Mouse (Mus musculus) testis, postnatal 10 days (tissue): ENCODE measurements at regions not wholly inside any gene's neighbourhood (a gene's known extent, or its start where the extent isn't known, plus 50 kb on each side); places are given as distances from the start of the nearest gene placed in this dataset.

Experiments
- DNase-seq: peaks from one replicate; pipeline ENCODE4 v3.0.0; 2021; ENCODE audit warnings: low spot score

- no peak for DNase-seq
These were observed 52.6 kb upstream of the Ptgfrn start for GRCm38 (mm10) chr3:101162536-101163159.

GRCm38 (mm10) chr3:101161941-101162531, 52.0 kb upstream of the Ptgfrn start:
- peak; percentile 56 for DNase-seq

GRCm38 (mm10) chr3:101161421-101161940, 51.4 kb upstream of the Ptgfrn start:
- no peak for DNase-seq
